Mouse (Mus musculus): ENCODE measurements around the gene Usp5.

GRCm38 (mm10) chr6:124822049-124822448 is 7.2 kb downstream of the Usp5 start:
- TF ChIP-seq CTCF (IDR thresholded peaks at IDR 0.05; ENCODE audit: low read depth, low read length) (no peak), POLR2A (IDR thresholded peaks at IDR 0.05; ENCODE audit: borderline replicate concordance, low read depth, low read length) (no peak)
